Mouse (Mus musculus) cerebellum, adult 18-20 months (tissue): ENCODE data around the gene D130043K22Rik.

Source experiments
- DNase-seq, 2 experiments: peaks; one replicate each; pipeline ENCODE4 v3.0.0; 2021

The D130043K22Rik gene

DNA sequence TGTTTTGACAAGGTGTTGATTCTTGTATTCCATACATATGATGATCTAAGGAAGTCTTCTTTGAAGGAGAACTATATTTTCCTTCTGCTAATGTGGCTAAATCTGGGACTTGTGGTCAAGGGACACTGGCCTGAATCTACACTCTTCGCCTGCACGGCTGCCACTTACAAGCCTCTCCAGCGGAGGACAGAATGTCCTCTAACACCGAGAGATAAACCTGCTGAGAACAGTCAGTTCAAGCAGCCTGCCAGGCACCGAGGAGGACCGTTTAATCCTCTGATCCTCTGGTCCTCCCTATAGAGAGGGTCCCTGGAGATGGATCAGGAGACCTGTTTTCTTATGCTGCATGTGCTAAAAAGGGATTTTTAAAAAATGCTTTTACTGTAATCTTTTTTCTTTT is 58.5 kb downstream of the D130043K22Rik start:
- DNase-seq, result no peak

DNA sequence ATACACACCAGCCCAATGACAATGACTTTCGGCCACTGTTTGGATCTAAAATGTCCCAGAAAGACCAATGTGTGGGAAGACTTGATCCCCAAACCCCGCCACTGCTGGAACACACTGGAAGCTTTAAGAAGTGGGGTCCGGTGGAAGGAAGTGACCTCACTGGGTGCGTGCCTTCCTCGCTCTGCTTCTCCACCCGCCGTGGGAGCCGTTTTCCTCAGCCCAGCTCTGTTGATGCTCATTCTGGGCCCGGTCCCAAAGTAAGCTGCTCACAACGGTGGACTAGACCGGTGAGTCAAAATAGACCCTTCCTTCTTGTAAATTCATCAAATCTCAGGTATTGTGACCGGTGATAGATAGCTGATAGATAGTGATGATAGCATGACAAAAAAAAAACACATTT is 60.5 kb downstream of the D130043K22Rik start:
- DNase-seq, result no peak

DNA sequence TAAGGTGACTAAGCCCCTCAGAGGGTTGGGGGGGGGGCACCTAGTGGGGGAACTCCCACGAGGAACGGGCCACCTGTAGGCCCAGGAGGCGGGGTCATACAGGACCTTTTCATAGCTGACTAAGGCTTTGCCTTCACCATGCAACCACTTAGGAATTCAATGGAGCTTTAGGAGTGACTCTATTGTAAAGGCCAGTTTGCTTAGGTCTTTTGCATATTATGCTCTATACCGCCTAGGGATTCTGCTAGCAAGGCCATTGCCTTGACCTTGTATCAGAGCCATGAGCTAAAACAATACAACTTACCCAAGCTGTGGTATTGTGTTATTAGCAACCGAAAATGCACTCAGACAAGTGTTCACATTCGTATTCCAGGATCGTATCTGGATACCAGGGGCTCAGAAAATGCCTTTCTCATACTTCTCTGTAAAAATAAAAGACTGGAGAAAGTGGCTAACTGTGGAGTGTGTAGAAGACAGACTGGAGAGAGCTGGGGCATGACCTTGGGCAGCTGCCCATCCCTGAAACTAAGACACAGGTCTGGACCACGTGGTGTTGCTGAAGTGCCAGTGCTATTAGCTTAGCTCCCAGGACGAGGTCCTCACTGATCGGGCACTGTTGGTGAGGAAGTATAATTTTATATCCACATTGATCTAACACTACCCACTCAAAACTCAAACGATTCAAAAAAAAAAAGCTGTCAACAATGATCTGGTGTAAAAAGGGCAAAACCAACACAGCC is 62.1 kb downstream of the D130043K22Rik start:
- DNase-seq, result no peak

DNA sequence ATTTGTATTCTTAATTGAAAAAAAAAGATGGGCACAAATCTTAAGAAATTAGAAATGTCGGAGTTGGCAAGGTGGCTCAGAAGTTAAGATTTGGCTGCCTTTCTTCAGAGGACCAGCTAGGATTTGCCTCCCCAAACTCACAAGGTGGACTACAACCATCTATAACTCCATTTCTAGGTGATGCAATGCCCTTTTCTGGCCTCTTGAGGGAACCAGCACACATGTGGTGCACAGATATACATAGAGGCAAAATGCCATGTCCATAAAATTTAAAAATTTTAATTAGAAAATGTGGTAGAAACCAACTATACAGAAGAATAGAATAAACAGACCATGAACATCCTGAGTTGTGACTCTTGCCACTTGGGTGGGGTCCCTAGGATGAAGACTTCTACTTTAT is 64.2 kb downstream of the D130043K22Rik start:
- DNase-seq, result no peak

DNA sequence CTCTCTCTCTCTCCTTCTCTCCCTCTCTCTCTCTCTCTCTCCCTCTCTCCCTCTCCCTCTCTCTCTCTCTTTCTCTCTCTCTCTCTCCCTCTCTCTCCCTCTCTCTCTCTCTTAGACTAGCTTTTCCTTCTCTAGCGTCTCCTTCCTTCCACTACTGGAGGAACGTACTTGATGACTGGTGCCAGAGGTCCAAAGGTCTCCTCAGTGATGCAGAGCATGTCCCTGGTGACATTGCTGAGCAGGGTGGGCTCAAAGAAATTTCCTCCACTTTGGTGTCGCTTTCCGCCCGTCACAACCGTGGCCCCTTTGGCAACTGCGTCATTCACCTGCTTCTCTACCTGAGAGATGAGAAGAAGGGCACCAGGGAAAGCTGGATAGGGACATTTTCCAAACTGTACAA is 68.6 kb downstream of the D130043K22Rik start:
- no peak for DNase-seq

DNA sequence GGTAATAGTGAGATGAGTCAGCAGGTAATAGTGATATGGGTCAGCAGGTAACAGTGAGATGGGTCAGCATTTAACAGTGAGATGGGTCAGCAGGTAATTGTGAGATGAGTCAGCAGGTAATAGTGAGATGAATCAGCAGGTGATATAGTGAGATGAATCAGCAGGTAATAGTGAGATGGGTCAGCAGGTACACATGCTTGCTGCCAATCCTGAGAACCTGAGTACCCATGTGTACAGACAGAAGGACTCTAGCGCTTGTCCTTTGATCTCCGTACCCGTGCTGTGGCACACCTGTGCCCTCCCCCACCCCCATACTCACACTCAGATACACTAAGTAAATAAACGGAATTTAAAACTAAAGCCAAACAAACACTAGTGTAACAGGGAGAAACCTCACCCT is 70.0 kb downstream of the D130043K22Rik start:
- DNase-seq, result no peak

DNA sequence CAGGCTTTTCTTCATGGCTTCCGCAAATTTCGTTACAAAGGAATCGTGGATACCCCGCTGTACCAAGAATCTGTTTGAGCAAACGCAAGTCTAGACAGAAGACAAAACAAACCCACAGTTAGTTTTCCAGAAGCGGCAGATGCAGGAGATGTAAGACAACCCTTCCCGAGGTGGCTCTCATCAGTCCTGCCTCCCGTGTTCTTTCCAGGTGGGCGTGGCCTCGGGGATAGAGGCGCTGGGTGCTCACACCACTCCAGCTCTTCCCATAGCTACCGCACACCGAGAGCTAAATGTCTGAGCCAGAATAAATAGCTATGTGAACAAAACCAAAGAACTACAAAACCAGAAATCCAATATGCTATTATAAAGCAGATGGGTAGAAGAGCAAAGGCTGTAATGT is 70.9 kb downstream of the D130043K22Rik start:
- DNase-seq, result no peak

DNA sequence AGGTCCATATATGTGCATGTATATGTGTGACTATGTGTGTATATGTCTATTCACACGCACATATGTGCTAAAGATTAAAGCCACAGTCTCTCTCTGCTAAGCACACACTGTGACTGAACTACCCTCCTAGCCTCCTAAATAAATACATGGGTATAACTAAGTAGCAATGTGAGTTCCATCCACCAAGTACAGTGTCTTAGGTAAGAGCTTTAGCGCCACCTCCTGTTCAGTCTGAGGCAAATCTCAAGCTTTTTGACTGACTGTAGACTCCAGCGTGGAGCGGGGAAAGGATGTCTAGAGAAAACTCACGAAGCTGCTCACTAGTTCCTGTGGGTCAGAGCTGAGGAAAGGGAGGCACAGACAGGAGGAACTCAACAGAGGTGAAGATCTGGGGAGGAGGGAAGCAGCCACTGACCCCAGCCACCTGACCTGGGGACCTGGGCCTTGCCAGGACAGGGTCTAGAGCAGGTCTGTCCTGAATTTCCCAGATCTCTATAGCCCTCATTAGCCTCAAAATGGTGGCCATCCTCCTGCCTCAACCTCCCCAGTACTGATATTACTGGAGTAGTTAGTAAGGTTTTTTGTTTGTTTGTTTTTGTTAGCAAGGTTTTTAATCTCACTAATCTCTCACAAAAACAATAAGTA is 75.5 kb downstream of the D130043K22Rik start:
- peak; percentile 40 to 60 for DNase-seq

DNA sequence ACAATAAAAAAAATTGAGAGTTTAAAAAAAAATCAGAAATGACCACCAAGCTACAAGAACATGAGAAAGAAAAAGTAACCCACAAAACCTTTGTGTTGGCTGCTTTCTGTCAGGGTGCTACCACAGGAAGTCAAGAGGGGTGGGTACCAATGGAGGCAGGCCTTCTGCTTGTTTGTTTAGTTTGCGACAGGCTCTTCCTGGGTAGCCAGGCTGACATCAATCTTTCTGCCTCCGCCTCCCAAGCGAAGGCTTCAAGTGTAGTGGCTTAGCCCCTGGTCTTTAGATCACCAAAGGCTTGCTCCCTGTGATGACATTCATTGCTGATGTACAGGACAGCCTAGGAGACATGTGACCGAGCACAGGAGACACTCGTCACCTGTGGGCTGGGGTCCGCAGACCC is 76.3 kb downstream of the D130043K22Rik start:
- DNase-seq, result no peak

DNA sequence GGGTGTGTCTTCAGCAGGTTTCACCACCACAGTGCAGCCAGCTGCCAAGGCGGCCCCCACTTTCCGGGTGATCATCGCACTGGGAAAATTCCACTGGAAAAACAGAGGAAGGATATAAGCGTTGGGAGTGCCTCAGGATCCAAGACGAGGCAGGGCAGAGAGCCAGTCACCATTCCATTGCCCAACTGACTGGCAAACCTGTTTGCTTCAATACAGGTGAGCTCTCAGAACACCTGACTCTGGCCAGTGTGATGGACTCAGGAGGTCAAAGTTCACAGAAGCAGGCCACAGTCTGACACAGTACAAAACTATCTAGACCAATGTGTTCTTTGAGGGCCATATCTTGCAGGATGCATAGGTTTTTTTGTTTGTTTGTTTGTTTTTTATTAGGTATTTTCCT is 79.1 kb downstream of the D130043K22Rik start:
- DNase-seq, result no peak

DNA sequence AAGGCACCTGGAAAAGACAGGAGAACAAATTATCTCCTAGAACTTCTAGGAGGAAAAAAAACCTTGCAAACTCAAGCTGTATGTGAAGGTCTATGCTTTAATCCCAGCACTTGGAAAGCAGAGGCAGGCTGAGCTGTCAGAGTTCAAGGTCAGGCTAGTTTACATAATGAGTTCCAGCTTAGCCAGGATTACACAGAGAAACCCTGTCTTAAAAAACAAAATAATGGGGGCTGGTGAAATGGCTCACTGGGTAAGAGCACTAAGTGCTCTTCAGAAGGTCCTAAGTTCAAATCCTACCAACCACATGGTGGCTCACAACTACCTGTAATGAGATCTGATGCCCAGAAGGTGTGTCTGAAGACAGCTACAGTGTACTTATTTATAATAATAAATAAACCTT is 85.7 kb downstream of the D130043K22Rik start:
- DNase-seq, result no peak

DNA sequence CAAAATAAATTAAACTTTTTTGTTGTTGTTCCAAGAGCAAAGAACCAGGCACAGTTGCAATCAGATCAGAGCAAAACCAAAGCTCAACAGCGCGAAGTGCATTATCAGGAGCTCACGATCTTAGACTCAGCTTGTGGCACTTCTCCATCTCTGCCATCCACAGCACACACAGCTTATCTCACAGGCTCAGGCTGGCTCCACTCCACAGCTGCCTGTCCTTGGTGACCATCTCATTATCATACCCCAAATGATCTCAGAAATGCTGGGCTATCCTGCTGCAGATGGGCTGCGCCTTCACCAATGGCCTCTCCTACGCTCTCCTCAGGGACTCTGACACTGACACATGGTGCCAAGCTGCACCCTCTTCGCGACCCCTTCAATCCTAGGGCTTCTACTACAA is 88.3 kb downstream of the D130043K22Rik start:
- DNase-seq, result no peak

DNA sequence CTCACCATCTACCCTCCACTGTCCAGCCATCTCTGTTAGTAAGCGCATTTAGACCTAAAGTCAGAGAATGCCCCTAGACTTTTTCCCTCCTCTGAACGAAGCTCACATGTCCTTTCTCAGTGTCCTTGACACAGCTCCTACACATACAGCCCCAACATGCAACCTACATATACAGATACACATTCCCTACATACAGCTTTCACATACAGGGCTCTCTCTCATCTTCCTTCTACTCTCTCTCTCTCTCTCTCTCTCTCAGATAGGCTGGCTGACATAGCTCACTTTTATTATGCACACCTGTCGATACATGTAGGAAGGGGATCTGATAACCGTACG is 91.8 kb downstream of the D130043K22Rik start:
- DNase-seq, result peak in 1 of 2 experiments; percentile 21

DNA sequence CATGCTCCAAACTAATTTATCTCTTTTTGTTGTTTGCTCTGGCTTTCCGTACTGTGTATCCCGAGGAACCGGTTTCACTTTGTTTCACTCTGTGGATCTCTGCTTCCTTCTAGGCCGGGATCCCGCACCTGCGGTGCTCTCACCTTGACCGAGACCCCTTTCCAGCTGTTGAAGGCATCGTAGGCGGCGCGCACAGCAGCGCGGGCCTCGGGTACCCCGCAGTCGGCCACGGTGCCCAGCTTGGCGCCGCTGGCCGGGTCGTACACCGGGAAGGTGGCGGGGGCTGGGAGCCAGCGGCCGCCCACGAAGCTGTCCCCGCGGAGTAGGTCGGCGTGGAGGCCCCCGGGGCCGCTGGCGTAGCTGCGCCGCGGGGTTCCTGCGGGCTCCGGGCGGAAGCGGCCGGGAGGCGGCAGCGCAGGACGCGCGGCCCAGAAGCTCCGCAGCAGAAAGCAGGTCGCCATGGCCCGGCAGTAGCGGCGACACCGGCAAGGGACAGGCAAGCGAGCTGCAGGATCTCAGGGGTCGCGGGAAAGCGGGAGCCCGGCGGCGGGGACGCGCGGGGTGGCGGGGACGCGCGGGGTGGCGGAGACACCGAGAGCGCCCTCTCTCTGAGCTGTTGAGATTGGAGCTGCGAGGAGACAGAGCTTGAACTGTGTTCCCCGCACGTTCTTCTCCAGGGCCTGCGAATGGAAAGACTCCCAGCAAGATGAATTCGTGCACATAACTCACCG is 92.3 kb downstream of the D130043K22Rik start, which contains the start of gene Aldh5a1:
Aldh5a1 (minus strand) TSS at position 554 of the 731 bp plus-strand sequence.
- DNase-seq, result peak; percentile 81 to 88

DNA sequence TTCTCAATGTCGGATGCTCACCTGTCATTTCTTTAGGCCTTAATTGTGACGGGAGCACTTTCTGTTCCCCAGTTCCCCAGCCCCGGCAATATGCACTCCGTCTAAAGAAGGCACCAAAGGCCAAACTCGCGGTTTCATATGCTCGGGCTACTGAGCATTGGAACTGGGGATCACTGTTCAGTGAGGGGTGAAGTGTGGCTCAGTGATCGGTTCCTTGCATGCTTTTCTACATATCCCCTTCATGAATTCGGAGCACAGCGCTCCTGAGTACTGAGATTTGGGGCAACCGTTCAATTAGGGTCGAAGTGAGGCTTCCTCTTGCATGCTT is 92.9 kb downstream of the D130043K22Rik start:
- DNase-seq, result no peak

DNA sequence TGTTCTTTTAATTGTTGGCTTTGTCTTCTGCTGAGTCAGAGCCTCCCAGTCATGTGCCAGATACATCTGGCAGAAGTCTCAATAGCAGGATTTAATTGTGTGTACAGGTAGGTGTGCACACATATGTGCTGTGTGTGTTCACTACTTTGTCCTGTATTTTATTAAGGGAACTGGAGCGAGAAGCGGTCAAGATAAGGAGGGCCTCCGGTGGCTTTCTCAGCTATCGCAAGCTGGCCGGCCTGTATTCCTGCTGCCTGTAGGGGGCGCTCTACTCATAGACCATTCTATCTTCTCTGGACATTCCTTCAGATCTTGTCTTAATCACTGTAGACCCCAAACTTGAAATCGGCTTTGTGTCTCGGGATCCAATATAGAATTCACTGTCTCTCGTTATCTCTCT is 93.7 kb downstream of the D130043K22Rik start:
- peak; percentile 85 to 89 for DNase-seq

DNA sequence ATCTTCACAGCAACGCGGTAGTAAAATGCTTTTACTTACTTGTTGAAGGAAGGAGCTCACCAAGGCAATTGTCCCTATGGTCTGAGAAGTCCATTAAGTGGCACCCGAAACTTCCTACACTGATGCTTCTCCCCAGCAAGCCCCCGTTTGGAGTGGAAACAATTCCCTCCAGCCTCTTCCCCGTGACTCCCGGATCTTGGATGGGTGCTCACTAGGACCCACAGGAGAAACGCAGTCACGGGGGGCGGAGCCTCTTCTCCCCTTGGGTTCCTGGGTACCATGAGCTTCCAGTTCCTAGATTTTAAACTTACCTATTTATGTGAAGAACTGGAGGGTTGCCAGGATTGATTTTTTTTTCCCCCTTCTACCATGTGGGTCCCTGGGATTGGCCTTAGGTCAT is 94.5 kb downstream of the D130043K22Rik start:
- DNase-seq, result peak in 1 of 2 experiments; percentile 27

DNA sequence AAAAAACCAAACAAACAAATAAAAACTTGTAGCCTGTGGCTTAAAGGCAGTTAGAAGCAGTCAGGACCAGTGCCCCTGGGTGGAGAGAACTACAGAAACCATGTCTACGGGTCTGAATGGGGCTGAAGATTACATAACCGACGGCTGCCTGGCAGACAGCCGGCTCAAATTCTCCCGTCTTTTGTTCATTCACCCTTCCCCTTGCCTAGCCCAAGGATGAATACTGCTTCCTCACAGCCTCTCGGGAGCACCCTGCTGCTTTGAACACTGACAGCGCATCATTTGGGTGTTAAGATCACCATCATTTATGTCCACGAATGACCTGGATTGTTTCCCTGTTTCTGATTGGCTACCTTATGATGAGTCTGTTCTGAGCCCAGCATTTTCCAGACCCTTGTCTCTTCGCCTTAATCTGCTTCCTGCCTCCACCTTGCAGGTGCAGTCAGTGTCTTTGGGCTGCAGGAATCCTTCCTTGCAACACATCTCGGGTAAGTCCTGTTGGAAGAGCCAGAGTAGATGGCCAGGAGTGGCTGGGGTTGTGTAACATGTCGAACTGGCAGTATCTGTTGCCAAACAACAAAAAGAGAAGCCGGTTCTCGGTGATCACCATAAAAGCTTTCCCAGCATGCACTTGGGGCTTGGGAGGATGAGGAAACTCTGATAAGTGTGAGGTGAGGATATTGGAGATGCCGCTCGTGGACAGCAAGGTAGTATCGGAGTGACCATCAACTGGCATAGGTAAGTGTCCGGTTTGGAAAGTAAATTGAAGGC is 97.8 kb downstream of the D130043K22Rik start, which contains the start of gene Gpld1:
Gpld1 (plus strand) TSS at position 641 of the 771 bp plus-strand sequence.
- DNase-seq, result peak; percentile 21 to 41

DNA sequence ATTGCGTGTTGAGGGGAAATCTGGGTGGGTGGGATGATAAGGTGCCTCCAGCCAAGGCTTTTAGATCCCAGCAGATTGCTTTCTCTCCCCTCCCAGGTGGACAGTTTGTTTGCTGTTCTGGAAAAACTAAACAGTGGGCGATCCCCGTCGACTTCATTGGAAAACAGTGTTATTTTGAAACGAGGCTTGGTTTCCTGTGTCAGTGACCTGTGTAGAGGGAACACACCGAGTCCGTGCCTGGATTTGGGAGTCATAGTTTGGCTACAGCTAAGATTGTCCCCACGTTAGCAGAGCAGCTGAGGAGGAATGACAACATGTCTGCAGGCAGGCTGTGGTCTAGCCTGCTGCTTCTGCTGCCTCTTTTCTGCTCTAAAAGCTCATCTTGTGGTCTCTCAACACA is 98.4 kb downstream of the D130043K22Rik start:
- DNase-seq, result no peak

DNA sequence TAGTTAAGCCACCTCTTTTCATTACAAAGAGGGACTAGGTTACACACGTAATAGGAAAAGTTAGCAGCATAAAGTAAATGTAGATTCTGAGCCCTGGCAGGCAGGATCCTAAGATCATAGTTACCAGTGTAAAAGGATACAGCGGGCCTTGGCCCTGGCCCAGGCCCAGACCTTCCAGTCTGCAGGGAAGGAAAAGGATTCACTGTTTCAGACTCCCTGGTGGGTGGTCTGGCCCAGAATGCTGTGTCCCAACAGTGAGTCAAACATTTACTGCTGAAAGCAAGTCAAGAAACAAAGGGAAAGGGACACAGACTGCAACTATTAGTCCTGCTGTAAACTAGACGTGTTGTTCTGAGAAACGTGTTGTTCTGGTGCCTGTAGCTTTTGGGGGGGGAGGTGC is 100.6 kb downstream of the D130043K22Rik start:
- peak; percentile 23 to 28 for DNase-seq

DNA sequence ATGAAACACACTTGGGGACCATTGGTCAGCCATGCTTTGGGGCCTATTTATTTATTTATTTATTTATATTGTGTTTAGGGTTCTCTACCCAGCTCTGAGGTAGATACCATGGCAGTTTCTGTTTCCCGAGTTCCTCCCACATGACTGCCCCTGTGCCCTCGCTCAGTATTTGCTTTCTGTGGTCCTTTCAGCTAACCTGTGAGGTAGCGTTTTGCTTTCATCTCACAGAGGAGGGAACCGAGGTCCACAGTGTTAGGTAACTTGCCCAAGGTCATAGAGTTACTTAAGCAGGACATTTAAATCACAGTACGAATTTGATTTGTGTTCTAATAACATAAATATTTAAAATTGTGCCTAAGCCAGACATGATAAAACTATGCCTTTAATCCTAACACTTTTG is 102.2 kb downstream of the D130043K22Rik start:
- no peak for DNase-seq

DNA sequence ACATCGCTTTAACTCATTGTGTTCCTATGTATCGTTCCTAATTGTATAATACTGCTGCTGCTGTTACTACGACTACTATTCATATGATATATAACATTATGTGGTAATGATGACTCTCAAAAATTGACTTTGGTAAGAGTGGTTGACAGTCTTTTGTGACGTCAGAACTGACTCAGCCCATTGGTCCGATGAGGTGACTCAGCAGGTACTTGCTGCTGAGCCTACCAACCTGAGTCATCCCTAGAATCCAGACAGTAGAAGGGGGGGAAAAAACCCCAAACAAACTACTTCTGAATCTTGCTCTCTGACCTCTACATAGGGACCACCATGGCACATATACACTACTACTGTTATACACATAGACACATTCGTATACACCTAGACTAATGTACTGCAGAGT is 103.9 kb downstream of the D130043K22Rik start:
- DNase-seq, result no peak
